Mouse (Mus musculus) 3T3-L1 (cell line): ENCODE measurements around the gene St6galnac3.

ENCODE experiments used
- DNase-seq: peaks from one replicate; pipeline ENCODE4 v3.0.0-alpha.2; 2015; ENCODE audit warnings: low read depth, low spot score

Gene St6galnac3

GRCm38 (mm10) chr3:153353313-153354103 is 371.5 kb downstream of the St6galnac3 start:
- no peak for DNase-seq

GRCm38 (mm10) chr3:153349981-153350380 is 375.0 kb downstream of the St6galnac3 start:
- no peak for DNase-seq

- DNase-seq = no peak
Observed at GRCm38 (mm10) chr3:153348797-153349465, 376.0 kb downstream of the St6galnac3 start.

GRCm38 (mm10) chr3:153344979-153345378 is 380.0 kb downstream of the St6galnac3 start:
- DNase-seq = no peak

- no peak for DNase-seq
Observed at GRCm38 (mm10) chr3:153339940-153340339, 385.0 kb downstream of the St6galnac3 start.

- no peak for DNase-seq
Observed at GRCm38 (mm10) chr3:153339091-153339490, 385.9 kb downstream of the St6galnac3 start.

GRCm38 (mm10) chr3:153337779-153338178 is 387.2 kb downstream of the St6galnac3 start:
- DNase-seq = no peak

- no peak for DNase-seq
Observed at GRCm38 (mm10) chr3:153337221-153337620, 387.8 kb downstream of the St6galnac3 start.

GRCm38 (mm10) chr3:153334152-153334825 is 390.7 kb downstream of the St6galnac3 start:
- no peak for DNase-seq

GRCm38 (mm10) chr3:153324307-153324706 is 400.7 kb downstream of the St6galnac3 start:
- DNase-seq = no peak

GRCm38 (mm10) chr3:153323446-153323845 is 401.5 kb downstream of the St6galnac3 start:
- no peak for DNase-seq

- no peak for DNase-seq
Observed at GRCm38 (mm10) chr3:153313583-153313982, 411.4 kb downstream of the St6galnac3 start.

GRCm38 (mm10) chr3:153313167-153313566 is 411.8 kb downstream of the St6galnac3 start:
- DNase-seq = no peak

- no peak for DNase-seq
Observed at GRCm38 (mm10) chr3:153312006-153312405, 413.0 kb downstream of the St6galnac3 start.

- DNase-seq = no peak
Observed at GRCm38 (mm10) chr3:153308379-153308778, 416.6 kb downstream of the St6galnac3 start.

- DNase-seq = no peak
Observed at GRCm38 (mm10) chr3:153305153-153305552, 419.8 kb downstream of the St6galnac3 start.

GRCm38 (mm10) chr3:153302376-153302775 is 422.6 kb downstream of the St6galnac3 start:
- no peak for DNase-seq

GRCm38 (mm10) chr3:153296375-153297068 is 428.5 kb downstream of the St6galnac3 start:
- no peak for DNase-seq

- DNase-seq = no peak
Observed at GRCm38 (mm10) chr3:153292853-153293252, 432.1 kb downstream of the St6galnac3 start.

- no peak for DNase-seq
Observed at GRCm38 (mm10) chr3:153292363-153292762, 432.6 kb downstream of the St6galnac3 start.

GRCm38 (mm10) chr3:153291406-153292045 is 433.4 kb downstream of the St6galnac3 start:
- no peak for DNase-seq
